Mouse (Mus musculus) G1E (cell line): ENCODE results near the gene Prima1. TPM values are rescaled to one million over a fixed set of nuclear protein-coding genes. Genes with fewer than 3 reads are reported as not detected.

Experiments
- ATAC-seq: 2 replicates; pipeline ENCODE4 v1.8.0; 2016; ENCODE audit warnings: mild to moderate bottlenecking; ENCODE audit not compliant: insufficient number of reproducible peaks, poor library complexity, low FRiP score, severe bottlenecking; ENCODE audit errors: extremely low read depth
- DNase-seq: peaks from one replicate; pipeline ENCODE4 v3.0.0; 2012; ENCODE audit warnings: low spot score
- H3K27me3 ChIP-seq: 2 replicates; pipeline ENCODE4 v1.6.1; 2012; ENCODE audit warnings: mild to moderate bottlenecking, low read length, inconsistent platforms; ENCODE audit not compliant: insufficient read depth
- H3K36me3 ChIP-seq: replicated peaks from 2 replicates; pipeline ENCODE3; 2012; ENCODE audit warnings: mild to moderate bottlenecking, inconsistent platforms
- H3K4me1 ChIP-seq: 2 replicates; pipeline ENCODE4 v1.6.1; 2012; ENCODE audit warnings: low read depth, low read length, inconsistent platforms, mixed read lengths; ENCODE audit not compliant: insufficient read depth
- H3K4me3 ChIP-seq: 2 replicates; pipeline ENCODE4 v1.5.1; 2012; ENCODE audit warnings: low read depth, mild to moderate bottlenecking, inconsistent platforms, low read length, moderate library complexity, mixed read lengths
- H3K9me3 ChIP-seq: replicated peaks from 2 replicates; pipeline ENCODE4 v1.6.1; 2012; ENCODE audit warnings: inconsistent platforms
- CTCF ChIP-seq: IDR thresholded peaks from 2 replicates; pipeline ENCODE4 v1.5.1; 2012; ENCODE audit warnings: low read depth, low read length, inconsistent platforms, mixed read lengths
- GATA1 ChIP-seq: IDR thresholded peaks from 2 replicates; pipeline ENCODE4 v1.6.1; 2012; ENCODE audit warnings: borderline replicate concordance, low read length, inconsistent platforms, mixed read lengths
- GATA2 ChIP-seq: IDR thresholded peaks from 2 replicates; pipeline ENCODE4 v1.6.1; 2012; ENCODE audit warnings: low read depth, low read length, inconsistent platforms, borderline replicate concordance
- POLR2AphosphoS5 ChIP-seq: IDR thresholded peaks from 2 replicates; pipeline ENCODE4 v1.6.1; 2012; ENCODE audit warnings: low read depth, low read length, inconsistent platforms; ENCODE audit not compliant: insufficient replicate concordance
- TAL1 ChIP-seq: conservative IDR thresholded peaks from 2 replicates; pipeline ENCODE4 v1.6.1; 2012; ENCODE audit warnings: low read depth, low read length, inconsistent platforms, mixed read lengths
- polyA plus RNA-seq: library from polyadenylated mRNA; stranded (reverse); fragments of >175 nt; gene quantifications from 2 replicates; pipeline ENCODE4 v1.2.3, GENCODE M21; 2012
- total RNA-seq, 2 experiments: library from RNA; stranded (forward) in 1 of 2; stranded (reverse) in 1 of 2; fragments of 200-1000 nt in 1 of 2; fragments of >200 nt in 1 of 2; fragmentation: Nextera tagmentation in 1 of 2; gene quantifications; 2 replicates each; pipeline ENCODE4 v1.2.3; 2014 to 2017

Prima1 gene
- total and polyA plus RNA-seq, 3 experiments, result not detected

- TF ChIP-seq POLR2AphosphoS5 (no peak), TAL1 (no peak), CTCF (no peak), GATA1 (no peak), GATA2 (no peak)
- no peaks in the 10 kb centered on the region for H3K36me3 ChIP-seq
- no peaks in the 10 kb centered on the region for H3K4me1 ChIP-seq
- H3K4me3 ChIP-seq, result no peak overlapping the region
- ATAC-seq (no peak), DNase-seq (no peak)
- H3K9me3 ChIP-seq, result peaks cover 93% of the 10 kb centered on the region
- H3K27me3 ChIP-seq, result no peaks in the 10 kb centered on the region
Measured at GRCm38 (mm10) chr12:103235251-103235650, 6.7 kb downstream of the Prima1 start.

- DNase-seq (no peak), ATAC-seq (no peak)
- Histone ChIP-seq H3K4me1 (no peaks in the 10 kb centered on the region), H3K36me3 (no peaks in the 10 kb centered on the region), H3K9me3 (peaks cover 89% of the 10 kb centered on the region), H3K27me3 (no peaks in the 10 kb centered on the region), H3K4me3 (no peak overlapping the region)
- TF ChIP-seq GATA1 (no peak), TAL1 (no peak), CTCF (no peak), POLR2AphosphoS5 (no peak), GATA2 (no peak)
Measured at GRCm38 (mm10) chr12:103229058-103229457, 12.9 kb downstream of the Prima1 start.

GRCm38 (mm10) chr12:103226121-103226520, 15.8 kb downstream of the Prima1 start:
- ATAC-seq, result no peak

GRCm38 (mm10) chr12:103223671-103224070, 18.3 kb downstream of the Prima1 start:
- H3K4me3 ChIP-seq, result no peak overlapping the region
- H3K36me3 ChIP-seq, result no peaks in the 10 kb centered on the region
- ATAC-seq, result no peak
- H3K27me3 ChIP-seq, result no peaks in the 10 kb centered on the region
- DNase-seq, result no peak
- peaks cover 89% of the 10 kb centered on the region for H3K9me3 ChIP-seq
- TF ChIP-seq POLR2AphosphoS5 (no peak), TAL1 (no peak)
- H3K4me1 ChIP-seq, result no peaks in the 10 kb centered on the region

More at GRCm38 (mm10) chr12:103226121-103226520, 15.8 kb downstream of the Prima1 start:
- Histone ChIP-seq H3K27me3 (no peaks in the 10 kb centered on the region), H3K36me3 (no peaks in the 10 kb centered on the region), H3K9me3 (peaks cover 92% of the 10 kb centered on the region), H3K4me3 (no peak overlapping the region), H3K4me1 (no peaks in the 10 kb centered on the region)
- no peak for DNase-seq
- TF ChIP-seq POLR2AphosphoS5 (no peak), GATA2 (no peak), TAL1 (no peak), GATA1 (no peak), CTCF (no peak)

GRCm38 (mm10) chr12:103215877-103216610, 25.9 kb downstream of the Prima1 start:
- H3K9me3 ChIP-seq, result peaks cover 91% of the 10 kb centered on the region
- H3K36me3 ChIP-seq, result no peaks in the 10 kb centered on the region
- DNase-seq (no peak), ATAC-seq (no peak)
- H3K4me1 ChIP-seq, result no peaks in the 10 kb centered on the region
- no peaks in the 10 kb centered on the region for H3K27me3 ChIP-seq
- TF ChIP-seq GATA2, result no peak
- no peak for TF ChIP-seq TAL1
- TF ChIP-seq POLR2AphosphoS5, result no peak
- no peak for TF ChIP-seq CTCF
- TF ChIP-seq GATA1, result no peak
- H3K4me3 ChIP-seq, result no peak overlapping the region

- H3K27me3 ChIP-seq, result no peaks in the 10 kb centered on the region
- peaks cover 94% of the 10 kb centered on the region for H3K9me3 ChIP-seq
- no peak for DNase-seq
- no peaks in the 10 kb centered on the region for H3K36me3 ChIP-seq
- H3K4me3 ChIP-seq, result no peak overlapping the region
- no peaks in the 10 kb centered on the region for H3K4me1 ChIP-seq
- TF ChIP-seq POLR2AphosphoS5 (no peak), GATA1 (no peak), TAL1 (no peak)
- ATAC-seq, result no peak
Measured at GRCm38 (mm10) chr12:103214797-103215196, 27.2 kb downstream of the Prima1 start.

GRCm38 (mm10) chr12:103214270-103214669, 27.7 kb downstream of the Prima1 start:
- DNase-seq (no peak), ATAC-seq (no peak)
- TF ChIP-seq POLR2AphosphoS5 (no peak), GATA2 (no peak), CTCF (no peak), TAL1 (no peak), GATA1 (no peak)

More at GRCm38 (mm10) chr12:103214270-103214669, 27.7 kb downstream of the Prima1 start:
- H3K9me3 ChIP-seq, result peaks cover 94% of the 10 kb centered on the region
- H3K36me3 ChIP-seq, result no peaks in the 10 kb centered on the region
- no peaks in the 10 kb centered on the region for H3K4me1 ChIP-seq
- H3K4me3 ChIP-seq, result no peak overlapping the region
- H3K27me3 ChIP-seq, result no peaks in the 10 kb centered on the region
